Mouse (Mus musculus): ENCODE measurements around the gene Grm4.

The Grm4 gene

GRCm38 (mm10) chr17:27511865-27512618 lies 9.2 kb downstream of the Grm4 start:
- DNase-seq (ENCODE audit: low read depth, low spot score) = peak; percentile 29

GRCm38 (mm10) chr17:27511125-27511735 lies 10.0 kb downstream of the Grm4 start:
- DNase-seq (ENCODE audit: low read depth, low spot score) = no peak

DNA sequence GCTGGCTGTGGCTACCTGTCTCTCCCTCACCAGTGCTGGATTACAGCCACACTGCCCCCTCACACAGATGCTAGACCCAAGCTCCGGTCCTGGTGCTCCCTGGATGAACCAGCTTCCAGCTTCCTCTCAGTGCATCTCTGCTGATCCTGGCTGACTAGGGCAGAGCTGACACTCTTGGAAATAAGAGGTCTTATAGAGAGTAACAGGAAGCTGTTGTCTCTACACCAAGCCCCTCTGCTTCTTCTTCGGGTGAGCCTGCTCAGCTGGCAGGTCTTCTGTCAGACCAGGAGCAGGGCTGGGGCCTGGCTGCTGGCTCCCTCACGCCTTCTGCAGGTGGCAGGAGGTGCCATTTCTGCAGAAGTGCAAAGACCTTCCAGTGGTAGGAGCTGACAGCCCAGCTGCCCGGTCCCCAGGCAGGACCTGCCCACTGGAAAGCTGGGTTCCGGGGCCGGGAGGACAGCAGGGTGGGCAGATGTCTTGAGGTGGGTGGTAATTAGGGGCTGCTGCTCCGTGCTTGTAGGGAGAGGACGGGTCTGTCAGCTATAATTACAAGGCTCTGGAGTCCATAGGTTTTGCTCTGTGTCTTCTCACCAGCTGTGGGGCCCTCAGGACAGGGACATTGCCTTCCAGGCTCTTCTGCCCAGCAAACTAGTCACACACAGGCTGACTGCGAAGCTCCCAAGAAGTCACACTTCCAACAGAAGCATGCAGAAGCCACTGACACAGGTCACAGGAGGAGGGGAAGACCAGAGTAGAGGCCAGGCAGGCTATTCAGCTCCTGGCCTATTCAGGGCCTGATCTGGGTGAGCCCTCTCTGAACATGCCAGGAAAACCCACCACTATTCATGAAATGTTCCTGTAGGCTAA lies 10.7 kb downstream of the Grm4 start:
- DNase-seq (ENCODE audit: low read depth, low spot score) = no peak

DNA sequence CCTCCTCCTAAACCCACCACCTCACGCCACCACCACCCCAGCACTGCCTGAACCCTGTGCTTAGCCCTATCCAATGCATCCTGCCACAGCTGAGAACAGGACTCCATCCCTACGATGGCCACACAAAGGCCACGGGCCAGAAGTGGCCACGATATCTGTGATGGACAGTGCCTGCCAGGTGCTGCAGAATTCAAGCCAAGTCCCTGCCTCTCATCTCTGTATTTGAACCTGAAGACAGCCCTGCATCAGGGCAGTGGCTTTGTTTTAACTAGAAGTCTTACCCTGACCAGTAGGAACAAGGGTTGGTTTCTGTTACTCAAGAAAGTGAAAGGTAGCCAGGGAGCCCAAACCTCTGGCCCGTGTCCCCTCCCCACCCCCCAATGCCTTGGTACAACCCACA lies 12.1 kb downstream of the Grm4 start:
- DNase-seq (ENCODE audit: low read depth, low spot score) = no peak

DNA sequence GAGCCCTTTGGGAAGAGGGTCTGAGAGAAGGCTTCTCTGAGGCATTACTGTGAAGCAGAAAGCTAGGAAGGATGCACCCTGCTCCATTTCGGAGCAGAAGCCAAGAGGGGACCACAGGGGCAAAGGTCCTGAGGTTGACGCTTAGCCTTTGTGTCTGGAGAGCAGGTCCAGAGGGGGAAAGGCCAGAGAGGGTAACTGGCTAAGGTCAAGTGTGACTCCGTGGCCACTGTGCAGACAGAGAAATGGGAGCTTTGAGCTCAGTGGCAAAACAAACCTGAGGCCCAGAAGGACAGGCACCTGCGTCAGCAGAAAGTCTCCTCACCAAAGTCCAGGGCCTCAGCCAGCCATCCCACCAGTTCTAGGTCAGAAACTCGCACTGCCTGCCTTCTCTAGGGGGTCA lies 12.7 kb downstream of the Grm4 start:
- DNase-seq (ENCODE audit: low read depth, low spot score) = no peak

GRCm38 (mm10) chr17:27508002-27508401 lies 13.2 kb downstream of the Grm4 start:
- no peak for DNase-seq (ENCODE audit: low read depth, low spot score)

DNA sequence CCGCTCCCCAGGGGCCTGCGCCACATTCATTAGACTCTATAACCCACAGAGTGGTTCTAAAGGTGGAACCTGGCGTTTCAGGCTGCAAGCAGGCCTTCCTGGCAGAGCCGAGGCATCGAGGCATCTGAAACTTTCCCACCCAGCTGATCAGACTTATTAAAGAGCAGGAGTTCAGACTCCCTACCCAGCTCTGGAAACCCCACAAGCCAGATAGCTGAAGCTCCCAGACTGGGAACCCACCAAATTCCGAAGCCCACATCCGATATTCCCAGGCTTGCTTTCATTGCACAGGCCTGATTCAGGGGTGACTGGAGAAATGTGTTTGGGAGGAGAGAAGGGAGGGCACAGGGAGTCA lies 13.6 kb downstream of the Grm4 start:
- DNase-seq (ENCODE audit: low read depth, low spot score) = no peak

DNA sequence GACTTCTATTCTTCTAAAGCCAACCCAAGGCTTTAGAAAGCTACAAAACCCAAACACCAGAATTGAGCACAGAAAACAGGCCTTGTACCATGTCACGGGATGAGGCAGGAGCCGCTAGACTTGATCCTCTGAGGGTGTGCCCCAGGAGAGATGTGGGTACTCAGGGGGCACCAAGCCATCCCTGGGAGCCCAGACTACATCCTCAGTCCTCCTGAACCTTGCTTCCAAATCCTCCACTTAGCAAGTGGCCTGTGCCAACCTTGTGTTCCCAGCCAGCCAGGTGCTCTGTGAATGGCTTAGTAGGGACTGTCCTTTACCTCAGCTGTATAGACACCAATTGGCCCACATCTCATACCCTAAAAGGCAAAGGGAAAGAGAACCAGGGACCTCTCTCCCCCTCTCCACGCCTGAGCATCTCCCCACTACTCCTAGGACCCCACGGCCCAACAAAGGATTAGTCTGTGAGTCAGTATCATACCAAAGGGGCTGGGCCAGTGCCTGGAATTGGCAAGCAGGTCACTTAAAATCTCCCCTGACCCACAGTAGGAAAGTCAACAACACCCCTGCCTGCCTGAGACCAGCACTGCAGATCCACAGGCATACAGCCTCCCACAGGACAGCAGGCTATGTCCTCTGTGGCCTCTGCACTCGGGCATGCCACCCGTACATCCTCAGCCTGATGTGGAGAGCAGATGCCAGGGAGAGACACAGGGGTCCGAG lies 14.2 kb downstream of the Grm4 start:
- DNase-seq (ENCODE audit: low read depth, low spot score) = no peak

DNA sequence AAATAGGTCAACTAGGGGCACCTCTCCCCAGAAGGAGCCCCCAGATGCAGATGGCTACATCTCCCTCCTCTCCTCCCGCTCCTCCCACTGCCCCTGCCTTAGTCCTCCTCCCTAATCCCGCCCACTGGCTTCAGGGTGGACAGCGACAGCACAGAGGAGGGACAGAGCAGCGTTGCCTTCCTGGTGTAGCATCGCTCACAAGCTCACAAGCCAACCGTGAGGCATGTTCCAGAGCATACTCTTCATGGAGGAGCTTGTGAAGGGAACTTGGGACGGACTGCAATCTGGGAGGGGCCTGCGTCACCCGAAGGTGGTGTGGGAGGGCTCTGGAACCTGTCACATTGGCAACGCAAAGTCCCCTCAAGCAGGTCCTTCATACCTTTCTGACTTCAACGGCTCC lies 14.8 kb downstream of the Grm4 start:
- DNase-seq (ENCODE audit: low read depth, low spot score) = no peak

GRCm38 (mm10) chr17:27505221-27505881 lies 15.9 kb downstream of the Grm4 start:
- no peak for DNase-seq (ENCODE audit: low read depth, low spot score)

GRCm38 (mm10) chr17:27503869-27504268 lies 17.3 kb downstream of the Grm4 start:
- DNase-seq (ENCODE audit: low read depth, low spot score) = no peak

DNA sequence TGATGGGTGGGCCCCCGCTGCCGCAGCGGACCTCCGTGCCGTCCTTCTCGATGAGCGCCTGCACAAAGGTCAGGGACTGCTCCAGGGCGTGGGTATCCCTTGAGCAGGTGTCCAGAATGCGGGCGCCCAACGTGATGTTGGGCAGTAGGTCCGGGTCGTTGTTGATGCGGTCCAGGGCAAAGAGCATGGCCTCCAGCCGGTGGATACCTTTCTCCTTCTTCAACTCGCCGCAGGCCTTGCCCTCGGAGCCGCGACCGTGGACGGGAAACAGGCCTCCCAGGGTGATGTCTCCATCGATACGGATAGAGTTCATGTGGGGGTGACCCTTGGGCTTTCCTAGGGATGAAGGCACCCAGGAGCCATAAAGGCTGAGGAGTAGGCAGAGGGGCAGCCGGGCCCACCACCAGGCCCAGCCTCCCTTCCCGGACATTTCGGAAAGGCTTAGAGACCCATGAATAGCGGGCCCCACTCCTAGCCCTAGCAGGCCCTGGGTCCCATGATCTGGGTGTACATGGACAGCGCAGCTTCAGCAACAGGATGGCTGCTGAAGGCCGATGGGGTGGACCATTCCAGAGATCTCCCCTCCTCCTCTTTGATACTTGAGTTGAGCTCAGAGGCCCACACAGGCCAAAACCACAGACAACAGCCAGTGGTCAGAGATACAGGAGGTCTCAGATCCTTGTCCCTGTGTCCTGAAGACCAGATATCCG lies 18.3 kb downstream of the Grm4 start:
- DNase-seq (ENCODE audit: low read depth, low spot score) = no peak

DNA sequence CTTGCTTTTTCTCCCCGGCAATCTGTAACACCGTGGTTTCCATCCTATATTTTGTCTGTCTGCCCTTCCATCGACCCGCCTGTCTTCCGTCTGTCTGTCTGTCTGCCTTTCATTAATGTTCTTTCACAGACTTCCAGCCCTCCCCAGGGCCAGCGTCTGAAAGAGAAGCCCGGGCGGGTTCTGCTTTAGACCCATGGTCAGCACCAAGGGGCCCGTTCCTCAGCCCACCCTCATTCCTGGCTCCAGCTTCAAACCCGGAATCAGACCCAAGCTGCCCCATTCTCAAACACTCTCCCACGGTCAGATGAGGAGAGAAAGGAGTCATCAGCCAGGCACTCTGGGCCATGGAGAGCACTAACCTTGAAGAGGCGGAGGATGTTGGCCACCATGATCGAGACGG lies 18.9 kb downstream of the Grm4 start:
- no peak for DNase-seq (ENCODE audit: low read depth, low spot score)

DNA sequence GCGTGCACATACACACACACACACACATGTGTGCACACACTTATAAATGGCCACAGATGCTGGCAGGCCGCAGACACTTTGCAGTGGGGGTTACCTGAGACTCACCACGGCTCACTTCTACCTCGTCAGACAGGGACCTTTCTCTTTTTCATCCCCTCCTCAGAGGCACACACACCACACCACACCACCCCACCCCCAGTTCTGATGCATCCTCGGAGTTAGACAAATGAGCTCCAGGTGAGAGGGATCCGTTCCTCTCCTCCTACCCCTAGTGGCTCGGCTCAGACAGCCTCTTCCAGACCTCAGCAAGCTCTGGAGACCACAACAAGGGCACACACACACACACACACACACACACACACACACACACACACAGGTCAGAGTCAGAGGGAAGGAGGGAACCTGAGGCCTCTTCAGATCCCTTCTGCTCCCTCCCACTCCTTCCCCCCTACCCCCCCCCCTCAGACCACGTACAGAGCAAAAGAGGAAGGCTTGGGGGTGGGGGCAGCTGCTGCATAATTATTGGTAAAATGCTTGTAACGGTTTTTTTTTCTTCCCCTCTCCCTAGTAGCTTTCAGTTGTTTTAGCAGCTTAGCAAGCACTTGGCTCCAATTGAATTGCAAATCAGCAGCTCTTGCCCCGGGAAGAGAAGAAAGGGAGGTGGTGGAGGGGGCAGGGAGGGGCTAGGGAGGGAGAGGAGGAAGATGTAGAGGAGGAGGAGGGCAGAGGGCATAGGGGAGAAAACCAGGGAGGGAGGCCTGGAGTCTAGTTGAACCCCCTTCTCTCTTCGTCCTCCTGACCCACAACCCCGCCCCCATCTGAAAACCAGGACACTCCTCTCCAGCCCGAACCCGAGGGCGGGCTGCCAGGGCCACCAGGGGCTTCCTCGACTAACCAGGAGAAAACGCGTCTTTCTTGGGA lies 19.6 kb downstream of the Grm4 start:
- DNase-seq (ENCODE audit: low read depth, low spot score) = peak; percentile 32

- no peak for DNase-seq (ENCODE audit: low read depth, low spot score)
Measured at GRCm38 (mm10) chr17:27500811-27501210, 20.4 kb downstream of the Grm4 start.

DNA sequence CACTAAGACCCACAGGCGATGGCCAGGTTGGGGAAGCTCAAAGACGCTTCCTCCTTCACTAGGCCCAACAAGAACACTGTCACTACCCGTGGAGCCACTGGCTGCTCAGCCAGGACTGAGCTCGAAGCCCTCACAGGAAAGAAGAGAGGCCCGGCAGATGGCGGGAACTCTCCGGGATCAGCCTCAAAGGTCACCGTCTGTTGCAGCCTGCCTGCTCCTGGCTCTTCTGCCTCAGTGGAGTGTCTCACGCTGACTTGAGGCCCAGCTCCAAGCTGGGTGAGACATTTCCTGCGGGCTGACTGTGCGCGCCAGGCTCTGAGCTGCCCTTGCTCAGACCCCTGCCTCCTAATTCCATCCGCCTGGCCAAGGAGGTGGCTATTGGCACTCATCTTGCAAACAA lies 22.1 kb downstream of the Grm4 start:
- DNase-seq (ENCODE audit: low read depth, low spot score) = no peak

- DNase-seq (ENCODE audit: low read depth, low spot score) = peak; percentile 9
Measured at GRCm38 (mm10) chr17:27497798-27498197, 23.4 kb downstream of the Grm4 start.

DNA sequence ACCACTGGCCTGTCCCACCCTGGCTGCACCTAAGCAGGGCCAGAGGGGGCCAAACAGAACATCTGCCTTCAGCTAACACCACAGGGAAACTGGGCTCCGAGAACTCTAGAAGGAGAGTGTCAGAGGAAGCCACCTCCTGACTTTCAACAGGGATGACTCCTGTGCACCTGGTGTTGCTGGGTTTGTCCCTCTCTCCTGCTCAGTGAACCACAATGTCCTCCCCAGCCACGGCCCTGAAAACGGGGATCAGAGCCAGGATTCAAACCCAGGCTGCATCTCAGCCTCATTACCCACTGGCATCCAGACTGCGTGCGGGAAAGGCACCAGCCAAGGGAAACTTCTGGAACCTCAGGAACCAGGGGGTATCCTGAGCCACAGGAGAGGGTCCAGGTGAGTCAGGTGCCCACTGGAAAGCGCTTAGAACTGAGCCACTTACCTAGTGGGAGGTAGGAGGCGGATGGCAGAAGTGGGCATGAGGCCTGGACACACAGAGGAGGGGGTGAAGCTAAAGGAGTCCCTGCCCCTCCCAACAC lies 26.1 kb downstream of the Grm4 start:
- DNase-seq (ENCODE audit: low read depth, low spot score) = no peak

DNA sequence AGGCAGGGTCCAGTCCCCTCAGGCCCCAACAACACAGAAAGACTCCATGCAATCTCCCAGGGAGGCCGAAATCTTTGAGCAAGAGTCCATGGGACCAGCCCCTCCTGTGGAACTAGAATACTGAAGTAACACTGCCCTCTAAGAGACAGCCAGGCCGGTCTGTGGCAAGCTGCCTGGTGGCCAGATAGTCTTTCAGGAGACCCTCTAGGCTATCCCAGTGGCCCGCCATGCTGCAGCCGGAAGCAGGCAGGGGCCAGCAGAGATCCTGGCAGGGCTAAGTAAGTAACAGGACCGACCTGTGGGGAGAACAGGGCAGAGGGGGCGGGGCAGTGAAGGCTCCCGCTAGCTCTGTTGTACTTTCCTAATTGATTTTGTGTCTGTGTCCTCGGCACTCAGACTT lies 27.2 kb downstream of the Grm4 start:
- DNase-seq (ENCODE audit: low read depth, low spot score) = no peak
